Mouse (Mus musculus) stomach, postnatal 0 days (tissue): ENCODE results near the gene Mpz.

Source experiments
- CTCF ChIP-seq: IDR thresholded peaks from 2 replicates; pipeline ENCODE4 v1.5.1; 2016; ENCODE audit warnings: antibody characterized with exemption, low read depth, mild to moderate bottlenecking, moderate library complexity
- EP300 ChIP-seq: optimal IDR thresholded peaks from 2 replicates; pipeline ENCODE3; 2016; ENCODE audit warnings: antibody characterized with exemption

- TF ChIP-seq CTCF (no peak), EP300 (no peak)
Measured at GRCm38 (mm10) chr1:171179487-171180171, 29.1 kb downstream of the Mpz start.
